Mouse (Mus musculus): ENCODE data around the gene Cdh4. TPM values are rescaled to one million over a fixed set of nuclear protein-coding genes. Genes with fewer than 3 reads are reported as not detected.

Cdh4 gene
- polyA plus RNA-seq, 1 experiment, result not detected

- H3K4me1 ChIP-seq (ENCODE audit: control insufficient read depth), result no peaks in the 10 kb centered on the region
- H3K36me3 ChIP-seq (ENCODE audit: control insufficient read depth), result no peaks in the 10 kb centered on the region
- H3K27me3 ChIP-seq (ENCODE audit: control insufficient read depth), result no peaks in the 10 kb centered on the region
- H3K9me3 ChIP-seq (ENCODE audit: control insufficient read depth, low read length), result no peaks in the 10 kb centered on the region
- H3K4me3 ChIP-seq (replicated peaks), result no peak overlapping the region
- TF ChIP-seq GATA1 (IDR thresholded peaks at IDR 0.05; ENCODE audit: low read length) (no peak), TAL1 (IDR thresholded peaks at IDR 0.05; ENCODE audit: low read length) (no peak)
Measured at GRCm38 (mm10) chr2:179834892-179835291, 392.7 kb downstream of the Cdh4 start.

GRCm38 (mm10) chr2:179835570-179835969 lies 393.3 kb downstream of the Cdh4 start:
- TF ChIP-seq TAL1 (IDR thresholded peaks at IDR 0.05; ENCODE audit: low read length), result no peak
- TF ChIP-seq GATA1 (IDR thresholded peaks at IDR 0.05; ENCODE audit: low read length), result no peak
- no peaks in the 10 kb centered on the region for H3K36me3 ChIP-seq (ENCODE audit: control insufficient read depth)
- no peaks in the 10 kb centered on the region for H3K4me1 ChIP-seq (ENCODE audit: control insufficient read depth)
- no peak overlapping the region for H3K4me3 ChIP-seq (replicated peaks)
- no peaks in the 10 kb centered on the region for H3K27me3 ChIP-seq (ENCODE audit: control insufficient read depth)
- no peaks in the 10 kb centered on the region for H3K9me3 ChIP-seq (ENCODE audit: control insufficient read depth, low read length)

- Histone ChIP-seq H3K4me3 (replicated peaks) (no peak overlapping the region), H3K4me1 (ENCODE audit: control insufficient read depth) (no peaks in the 10 kb centered on the region), H3K27me3 (ENCODE audit: control insufficient read depth) (no peaks in the 10 kb centered on the region), H3K36me3 (ENCODE audit: control insufficient read depth) (no peaks in the 10 kb centered on the region), H3K9me3 (ENCODE audit: control insufficient read depth, low read length) (no peaks in the 10 kb centered on the region)
- TF ChIP-seq TAL1 (IDR thresholded peaks at IDR 0.05; ENCODE audit: low read length) (no peak), GATA1 (IDR thresholded peaks at IDR 0.05; ENCODE audit: low read length) (no peak)
Measured at GRCm38 (mm10) chr2:179837186-179837585, 395.0 kb downstream of the Cdh4 start.

GRCm38 (mm10) chr2:179838036-179838435 lies 395.8 kb downstream of the Cdh4 start:
- no peak for TF ChIP-seq GATA1 (IDR thresholded peaks at IDR 0.05; ENCODE audit: low read length)
- no peak for TF ChIP-seq TAL1 (IDR thresholded peaks at IDR 0.05; ENCODE audit: low read length)
- H3K9me3 ChIP-seq (ENCODE audit: control insufficient read depth, low read length), result no peaks in the 10 kb centered on the region
- H3K4me1 ChIP-seq (ENCODE audit: control insufficient read depth), result no peaks in the 10 kb centered on the region
- no peaks in the 10 kb centered on the region for H3K36me3 ChIP-seq (ENCODE audit: control insufficient read depth)
- H3K4me3 ChIP-seq (replicated peaks), result no peak overlapping the region
- H3K27me3 ChIP-seq (ENCODE audit: control insufficient read depth), result no peaks in the 10 kb centered on the region

- Histone ChIP-seq H3K9me3 (ENCODE audit: control insufficient read depth, low read length) (no peaks in the 10 kb centered on the region), H3K36me3 (ENCODE audit: control insufficient read depth) (no peaks in the 10 kb centered on the region), H3K27me3 (ENCODE audit: control insufficient read depth) (no peaks in the 10 kb centered on the region), H3K4me3 (replicated peaks) (no peak overlapping the region), H3K4me1 (ENCODE audit: control insufficient read depth) (no peaks in the 10 kb centered on the region)
- no peak for TF ChIP-seq GATA1 (IDR thresholded peaks at IDR 0.05; ENCODE audit: low read length)
- no peak for TF ChIP-seq TAL1 (IDR thresholded peaks at IDR 0.05; ENCODE audit: low read length)
Measured at GRCm38 (mm10) chr2:179842610-179843389, 400.6 kb downstream of the Cdh4 start.

GRCm38 (mm10) chr2:179849732-179850131 lies 407.5 kb downstream of the Cdh4 start:
- no peaks in the 10 kb centered on the region for H3K27me3 ChIP-seq (ENCODE audit: control insufficient read depth)
- no peaks in the 10 kb centered on the region for H3K4me1 ChIP-seq (ENCODE audit: control insufficient read depth)

GRCm38 (mm10) chr2:179852169-179852568 lies 409.9 kb downstream of the Cdh4 start:
- H3K9me3 ChIP-seq (ENCODE audit: control insufficient read depth, low read length), result no peaks in the 10 kb centered on the region
- TF ChIP-seq TAL1 (IDR thresholded peaks at IDR 0.05; ENCODE audit: low read length) (no peak), GATA1 (IDR thresholded peaks at IDR 0.05; ENCODE audit: low read length) (no peak)
- H3K4me1 ChIP-seq (ENCODE audit: control insufficient read depth), result no peaks in the 10 kb centered on the region
- no peaks in the 10 kb centered on the region for H3K36me3 ChIP-seq (ENCODE audit: control insufficient read depth)
- H3K27me3 ChIP-seq (ENCODE audit: control insufficient read depth), result no peaks in the 10 kb centered on the region
- H3K4me3 ChIP-seq (replicated peaks), result no peak overlapping the region

More at GRCm38 (mm10) chr2:179849732-179850131, 407.5 kb downstream of the Cdh4 start:
- H3K36me3 ChIP-seq (ENCODE audit: control insufficient read depth), result no peaks in the 10 kb centered on the region
- no peak for TF ChIP-seq TAL1 (IDR thresholded peaks at IDR 0.05; ENCODE audit: low read length)
- TF ChIP-seq GATA1 (IDR thresholded peaks at IDR 0.05; ENCODE audit: low read length), result no peak
- no peaks in the 10 kb centered on the region for H3K9me3 ChIP-seq (ENCODE audit: control insufficient read depth, low read length)
- no peak overlapping the region for H3K4me3 ChIP-seq (replicated peaks)

GRCm38 (mm10) chr2:179852862-179853261 lies 410.6 kb downstream of the Cdh4 start:
- no peak overlapping the region for H3K4me3 ChIP-seq (replicated peaks)
- no peaks in the 10 kb centered on the region for H3K27me3 ChIP-seq (ENCODE audit: control insufficient read depth)
- H3K9me3 ChIP-seq (ENCODE audit: control insufficient read depth, low read length), result no peaks in the 10 kb centered on the region
- no peaks in the 10 kb centered on the region for H3K4me1 ChIP-seq (ENCODE audit: control insufficient read depth)
- H3K36me3 ChIP-seq (ENCODE audit: control insufficient read depth), result no peaks in the 10 kb centered on the region
- TF ChIP-seq GATA1 (IDR thresholded peaks at IDR 0.05; ENCODE audit: low read length) (no peak), TAL1 (IDR thresholded peaks at IDR 0.05; ENCODE audit: low read length) (no peak)

- H3K4me3 ChIP-seq (replicated peaks), result no peak overlapping the region
- TF ChIP-seq TAL1 (IDR thresholded peaks at IDR 0.05; ENCODE audit: low read length), result no peak
- TF ChIP-seq GATA1 (IDR thresholded peaks at IDR 0.05; ENCODE audit: low read length), result no peak
- no peaks in the 10 kb centered on the region for H3K27me3 ChIP-seq (ENCODE audit: control insufficient read depth)
- H3K9me3 ChIP-seq (ENCODE audit: control insufficient read depth, low read length), result no peaks in the 10 kb centered on the region
- H3K36me3 ChIP-seq (ENCODE audit: control insufficient read depth), result no peaks in the 10 kb centered on the region
- H3K4me1 ChIP-seq (ENCODE audit: control insufficient read depth), result no peaks in the 10 kb centered on the region
Measured at GRCm38 (mm10) chr2:179853892-179854291, 411.7 kb downstream of the Cdh4 start.

All from erythroblast, embryonic 14.5 days (primary cell).